17 mouse cellular contexts compared by ENCODE assay signal in genomic region chr9:55096870-55097269, GRCm38 (mm10). TPM values are rescaled to one million over a fixed set of nuclear protein-coding genes. Genes with fewer than 3 reads are reported as not detected.
"Had no signal": no experiment of that assay in that cellular context is flagged by ENCODE, and none has a peak within 500 bp of the region (broad histone marks: within the 10 kb centered on the region; RNA-seq: fewer than 3 reads in every experiment).

No protein-coding gene starts in this region.

- H3K27me3 ChIP-seq: neural tube, embryonic 13.5 days; neural tube, embryonic 15.5 days; stomach, embryonic 15.5 days had no signal

- H3K36me3 ChIP-seq: neural tube, embryonic 13.5 days; neural tube, embryonic 15.5 days; stomach, embryonic 15.5 days had no signal

- DNase-seq: retina, postnatal 1 day; right cerebral cortex, adult 18-20 months; right cerebral cortex, postnatal 14 days; right cerebral cortex, postnatal 25 days; right cerebral cortex, postnatal 4 days; spleen, adult 18-20 months; thymus, adult 18-20 months; thymus, adult 2 months; thymus, postnatal 14 days; thymus, postnatal 25 days; thymus, postnatal 36 days; thymus, postnatal 4 days had no signal

- H3K9ac ChIP-seq: neural tube, embryonic 13.5 days; neural tube, embryonic 15.5 days; stomach, embryonic 15.5 days had no signal

- H3K9me3 ChIP-seq: neural tube, embryonic 13.5 days; neural tube, embryonic 15.5 days; stomach, embryonic 15.5 days had no signal

- H3K4me3 ChIP-seq: neural tube, embryonic 13.5 days; neural tube, embryonic 15.5 days; stomach, embryonic 15.5 days had no signal

- H3K4me1 ChIP-seq: neural tube, embryonic 13.5 days; neural tube, embryonic 15.5 days; stomach, embryonic 15.5 days had no signal

- H3K4me2 ChIP-seq: neural tube, embryonic 13.5 days; neural tube, embryonic 15.5 days; stomach, embryonic 15.5 days had no signal

- H3K27ac ChIP-seq: neural tube, embryonic 13.5 days; neural tube, embryonic 15.5 days; stomach, embryonic 15.5 days; stomach, postnatal 0 days had no signal

RNA-seq across cellular contexts. Expression of gene Chrnb4, which starts 48.3 kb away (rescaled TPM):
- total RNA-seq: neutrophil, adult 5-6 weeks had no signal
